Comparison of ENCODE assay signal across 11 mouse cellular contexts in the genomic region with DNA sequence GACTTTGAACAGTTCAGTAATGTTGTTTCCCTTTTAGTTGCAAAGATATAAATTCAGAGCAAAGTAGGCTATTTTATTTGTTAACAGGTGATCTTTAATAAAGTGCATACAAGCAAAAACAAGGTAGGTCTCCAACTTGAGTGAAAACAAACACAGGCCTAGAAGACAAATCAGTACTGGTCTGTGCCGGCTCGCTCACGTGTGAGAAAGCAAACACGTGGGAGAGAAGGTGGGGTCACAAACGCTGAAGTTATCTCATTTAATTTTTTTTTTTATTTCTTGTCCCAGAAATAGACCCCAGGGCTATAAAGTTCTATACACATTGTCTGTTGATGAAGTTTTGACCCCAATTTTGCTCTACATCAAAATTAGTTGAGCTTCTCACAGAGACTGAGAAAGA. TPM values are rescaled to one million over a fixed set of nuclear protein-coding genes. Genes with fewer than 3 reads are reported as not detected.
DNase-seq lines count a peak whose midpoint lies in the region; ATAC-seq and TF ChIP-seq lines count a peak whose summit lies in the region.
"Had no signal": no experiment of that assay in that cellular context is flagged by ENCODE, and none has a peak within 500 bp of the region (broad histone marks: within the 10 kb centered on the region; RNA-seq: fewer than 3 reads in every experiment).

No protein-coding gene starts in this region.

- peaks cover 51% of the 10 kb centered on the region for H3K4me1 ChIP-seq in midbrain, embryonic 10.5 days
- peaks cover 9% of the 10 kb centered on the region; the same call in 1 of the 2 replicates for H3K4me1 ChIP-seq in midbrain, postnatal 0 days (ENCODE audit: insufficient read depth, low read length)
- H3K4me1 ChIP-seq in limb, embryonic 11.5 days (ENCODE audit: control insufficient read depth, insufficient read depth, low read length), result peaks cover 5% of the 10 kb centered on the region; the same call in 1 of the 2 replicates
- H3K4me1 ChIP-seq in stomach, embryonic 14.5 days (ENCODE audit: control insufficient read depth, insufficient read depth, low read length), result no peaks in the 10 kb centered on the region

- WGBS in midbrain, embryonic 10.5 days, result 26% methylated on average over 5 of the region's 5 CpGs
- WGBS in midbrain, postnatal 0 days, result 51% methylated on average over 5 of the region's 5 CpGs
- WGBS in limb, embryonic 11.5 days, result 68% methylated on average over 5 of the region's 5 CpGs
- 55% methylated on average over 5 of the region's 5 CpGs for WGBS in stomach, embryonic 14.5 days

- peak overlapping the region; percentile 100 for H3K27ac ChIP-seq in midbrain, embryonic 10.5 days (replicated peaks)
- no peak overlapping the region for H3K27ac ChIP-seq in midbrain, postnatal 0 days (ENCODE audit: low read depth, low read length)
- H3K27ac ChIP-seq in limb, embryonic 11.5 days (replicated peaks; ENCODE audit: low read depth, low read length), result no peak overlapping the region
- H3K27ac ChIP-seq in stomach, embryonic 14.5 days (ENCODE audit: low read length), result no peak overlapping the region

- H3K27me3 ChIP-seq in midbrain, embryonic 10.5 days (ENCODE audit: low read depth, poor library complexity, severe bottlenecking), result no peaks in the 10 kb centered on the region
- peaks cover 4% of the 10 kb centered on the region; the same call in 1 of the 2 replicates for H3K27me3 ChIP-seq in midbrain, postnatal 0 days (ENCODE audit: insufficient read depth, low read length)
- H3K27me3 ChIP-seq in limb, embryonic 11.5 days (ENCODE audit: control insufficient read depth, insufficient read depth, low read length), result no peaks in the 10 kb centered on the region
- H3K27me3 ChIP-seq in stomach, embryonic 14.5 days (ENCODE audit: control insufficient read depth, insufficient read depth, low read length), result no peaks in the 10 kb centered on the region

- H3K9ac ChIP-seq in midbrain, postnatal 0 days (replicated peaks; ENCODE audit: low read length, poor library complexity, severe bottlenecking), result no peak overlapping the region
- H3K9ac ChIP-seq in limb, embryonic 11.5 days (ENCODE audit: low read length), result no peak overlapping the region
- no peak overlapping the region for H3K9ac ChIP-seq in stomach, embryonic 14.5 days (replicated peaks; ENCODE audit: low read depth, low read length)

- no peaks in the 10 kb centered on the region for H3K9me3 ChIP-seq in midbrain, embryonic 10.5 days (replicated peaks)
- no peaks in the 10 kb centered on the region for H3K9me3 ChIP-seq in midbrain, postnatal 0 days (ENCODE audit: low read length)
- H3K9me3 ChIP-seq in limb, embryonic 11.5 days (ENCODE audit: control insufficient read depth, low read length), result no peaks in the 10 kb centered on the region
- H3K9me3 ChIP-seq in stomach, embryonic 14.5 days (ENCODE audit: control insufficient read depth, low read depth, low read length), result no peaks in the 10 kb centered on the region

- peak; percentile 48 for DNase-seq in embryo, embryonic 11 days
- DNase-seq in embryo, embryonic 9.5 days (ENCODE audit: extremely low spot score), result no peak
- peak; percentile 28 for DNase-seq in midbrain, embryonic 10.5 days (ENCODE audit: low spot score)
- DNase-seq in midbrain, postnatal 0 days (ENCODE audit: low spot score), result no peak
- DNase-seq in limb, embryonic 11.5 days (ENCODE audit: low spot score), result no peak
- DNase-seq in spleen, postnatal 36 days (ENCODE audit: low spot score in 2 of 2), result no peak
- DNase-seq in urinary bladder, postnatal 4 days (ENCODE audit: low spot score in 2 of 2), result no peak
- DNase-seq: heart, postnatal 14 days had no signal

- TF ChIP-seq CTCF in midbrain, postnatal 0 days (IDR thresholded peaks at IDR 0.05), result no peak

- no peak overlapping the region for H3K4me2 ChIP-seq in midbrain, postnatal 0 days (ENCODE audit: low read depth, low read length, poor library complexity, severe bottlenecking)
- peak overlapping the region; percentile 90; the same call in 1 of the 2 replicates for H3K4me2 ChIP-seq in limb, embryonic 11.5 days (ENCODE audit: low read depth, severe bottlenecking)
- H3K4me2 ChIP-seq in stomach, embryonic 14.5 days (replicated peaks; ENCODE audit: low read depth, low read length), result peak overlapping the region; percentile 100; the same call in 1 of the 2 replicates

- H3K4me3 ChIP-seq in midbrain, embryonic 10.5 days, result peak overlapping the region; percentile 86
- no peak overlapping the region for H3K4me3 ChIP-seq in midbrain, postnatal 0 days (ENCODE audit: low read depth, low read length)
- H3K4me3 ChIP-seq in limb, embryonic 11.5 days (ENCODE audit: low read depth, low read length), result no peak overlapping the region
- no peak overlapping the region for H3K4me3 ChIP-seq in stomach, embryonic 14.5 days (ENCODE audit: low read depth, low read length)

- ATAC-seq in midbrain, postnatal 0 days (ENCODE audit: low FRiP score), result no peak
- no peak for ATAC-seq in limb, embryonic 11.5 days (ENCODE audit: insufficient number of reproducible peaks, low FRiP score, low TSS enrichment, low read depth)
- no peak for ATAC-seq in stomach, embryonic 14.5 days (ENCODE audit: insufficient number of reproducible peaks, insufficient read depth, low FRiP score, low read depth)

- H3K36me3 ChIP-seq in midbrain, embryonic 10.5 days, result no peaks in the 10 kb centered on the region
- no peaks in the 10 kb centered on the region for H3K36me3 ChIP-seq in midbrain, postnatal 0 days (ENCODE audit: insufficient read depth, low read length)
- H3K36me3 ChIP-seq in limb, embryonic 11.5 days (ENCODE audit: control insufficient read depth, insufficient read depth, low read length), result no peaks in the 10 kb centered on the region
- no peaks in the 10 kb centered on the region for H3K36me3 ChIP-seq in stomach, embryonic 14.5 days (ENCODE audit: control insufficient read depth, insufficient read depth, low read length)

RNA-seq across cellular contexts. Expression of a gene that starts 12.4 kb away (rescaled TPM):
- polyA plus RNA-seq in midbrain, embryonic 10.5 days (2016; fragmentation: Nextera tagmentation; extraction: Ambion mirVana), result 25.0 and 25.1 TPM in 2 replicates
- 2.4 and 3.6 TPM in 2 replicates for total RNA-seq in midbrain, postnatal 0 days (2014; rRNA removed)
- 9.7 and 10.3 TPM in 2 replicates for polyA plus RNA-seq in midbrain, postnatal 0 days (2015; fragmentation: Nextera tagmentation; extraction: Ambion mirVana)
- polyA plus RNA-seq in limb, embryonic 11.5 days (2014; fragmentation: Nextera tagmentation; extraction: Ambion mirVana), result 10.4 and 11.9 TPM in 2 replicates
- polyA plus RNA-seq in stomach, embryonic 14.5 days (2014; fragmentation: Nextera tagmentation; extraction: Ambion mirVana), result 9.9 and 11.0 TPM in 2 replicates

RNA-seq across cellular contexts. Expression of a gene that starts 23.7 kb away (rescaled TPM):
- polyA plus RNA-seq in midbrain, embryonic 10.5 days (2016; fragmentation: Nextera tagmentation; extraction: Ambion mirVana), result 19.3 and 22.7 TPM in 2 replicates
- 12.1 and 12.4 TPM in 2 replicates for total RNA-seq in midbrain, postnatal 0 days (2014; rRNA removed)
- polyA plus RNA-seq in midbrain, postnatal 0 days (2015; fragmentation: Nextera tagmentation; extraction: Ambion mirVana), result 3.5 and 4.3 TPM in 2 replicates
- polyA plus RNA-seq in limb, embryonic 11.5 days (2014; fragmentation: Nextera tagmentation; extraction: Ambion mirVana), result 11.7 and 13.8 TPM in 2 replicates
- 4.4 and 5.0 TPM in 2 replicates for polyA plus RNA-seq in stomach, embryonic 14.5 days (2014; fragmentation: Nextera tagmentation; extraction: Ambion mirVana)

RNA-seq across cellular contexts. Expression of a gene that starts 28.4 kb away (rescaled TPM):
- not detected in 2 replicates for polyA plus RNA-seq in midbrain, embryonic 10.5 days (2016; fragmentation: Nextera tagmentation; extraction: Ambion mirVana)
- total RNA-seq in midbrain, postnatal 0 days (2014; rRNA removed), result not detected in 2 replicates
- not detected in 2 replicates for polyA plus RNA-seq in midbrain, postnatal 0 days (2015; fragmentation: Nextera tagmentation; extraction: Ambion mirVana)
- polyA plus RNA-seq in limb, embryonic 11.5 days (2014; fragmentation: Nextera tagmentation; extraction: Ambion mirVana), result not detected in 2 replicates
- not detected in 2 replicates for polyA plus RNA-seq in stomach, embryonic 14.5 days (2014; fragmentation: Nextera tagmentation; extraction: Ambion mirVana)
- total RNA-seq: heart, postnatal 14 days; left cerebral cortex, adult 8-10 months had no signal
- polyA plus RNA-seq: spleen, adult 2 months had no signal

RNA-seq across cellular contexts. Expression of a gene that starts 29.9 kb away (rescaled TPM):
- 66.9 and 71.0 TPM in 2 replicates for polyA plus RNA-seq in midbrain, embryonic 10.5 days (2016; fragmentation: Nextera tagmentation; extraction: Ambion mirVana)
- 22.7 and 96.5 TPM in 2 replicates for total RNA-seq in midbrain, postnatal 0 days (2014; rRNA removed)
- 23.9 and 28.9 TPM in 2 replicates for polyA plus RNA-seq in midbrain, postnatal 0 days (2015; fragmentation: Nextera tagmentation; extraction: Ambion mirVana)
- polyA plus RNA-seq in limb, embryonic 11.5 days (2014; fragmentation: Nextera tagmentation; extraction: Ambion mirVana), result 45.3 and 46.3 TPM in 2 replicates
- polyA plus RNA-seq in stomach, embryonic 14.5 days (2014; fragmentation: Nextera tagmentation; extraction: Ambion mirVana), result 45.0 and 56.9 TPM in 2 replicates

Comparison
In these comparisons a context has a peak if more than half of its experiments do, and no peak if none do; other contexts are left out.
1. DNase-seq: peak in embryo, embryonic 11 days (single experiment) and midbrain, embryonic 10.5 days (single experiment); none in embryo, embryonic 9.5 days (single experiment), midbrain, postnatal 0 days (single experiment), limb, embryonic 11.5 days (single experiment), spleen, postnatal 36 days (0 of 2) and urinary bladder, postnatal 4 days (0 of 2).